Mouse (Mus musculus) left cerebral cortex, postnatal 36 days (tissue): Measurements from ENCODE around the gene Adk. TPM values are rescaled to one million over a fixed set of nuclear protein-coding genes. Genes with fewer than 3 reads are reported as not detected.
A peak's percentile ranks its signal among the peaks of the same experiment; 100 is the strongest.

Source experiments
- DNase-seq, 2 experiments: peaks; one replicate each; pipeline ENCODE4 v3.0.0; 2021 to 2022; ENCODE audit warnings: low spot score in 2 of 2, mixed read lengths in 1 of 2
- intact Hi-C: fragments of 180-260 bp; cut with DNase I; formaldehyde crosslinking; loops from one replicate; pipeline ENCODE4 v1.15.1; 2025
- total RNA-seq, 2 experiments: library from RNA; stranded (reverse); gene quantifications; 2 replicates each; pipeline ENCODE4 v1.2.3; 2021

Adk gene
- total RNA-seq: 10 to 100 TPM; 63.6 to 66.2 TPM

- DNase-seq: peak; percentile 92 to 96
- intact Hi-C loops: loop anchor here (5.0 kb wide), 1 partner anchor 55 kb away; no protein-coding TSS in a partner anchor
Measured at GRCm38 (mm10) chr14:21052112-21052780, at the start of gene Adk, which contains the start of gene Ap3m1. TSS of gene Adk (plus strand) at chr14:21052574. TSS of gene Ap3m1 (minus strand) at chr14:21052508.

GRCm38 (mm10) chr14:21013800-21014334 lies 38.5 kb upstream of the Adk start:
- intact Hi-C loops: loop anchor here (10.0 kb wide), 1 partner anchor 249 kb away; no protein-coding TSS in a partner anchor
- no peak for DNase-seq

GRCm38 (mm10) chr14:21017871-21018270 lies 34.5 kb upstream of the Adk start:
- intact Hi-C loops: loop anchor here (10.0 kb wide), 1 partner anchor 253 kb away; no protein-coding TSS in a partner anchor
- no peak for DNase-seq

- DNase-seq: no peak
- intact Hi-C loops: loop anchor here (10.0 kb wide), 1 partner anchor 254 kb away; no protein-coding TSS in a partner anchor
Measured at GRCm38 (mm10) chr14:21018977-21019376, 33.4 kb upstream of the Adk start.

GRCm38 (mm10) chr14:21020435-21020834 lies 31.9 kb upstream of the Adk start:
- intact Hi-C loops: no loop called here
- peak in 1 of 2 experiments; percentile 29 for DNase-seq

- intact Hi-C loops: no loop called here
- no peak for DNase-seq
Measured at GRCm38 (mm10) chr14:21027542-21027941, 24.8 kb upstream of the Adk start.

GRCm38 (mm10) chr14:21029025-21029659 lies 23.2 kb upstream of the Adk start:
- peak; percentile 39 to 58 for DNase-seq
- intact Hi-C loops: no loop called here

- intact Hi-C loops: no loop called here
- DNase-seq: no peak
Measured at GRCm38 (mm10) chr14:21031783-21032511, 20.4 kb upstream of the Adk start.

- no peak for DNase-seq
- intact Hi-C loops: no loop called here
Measured at GRCm38 (mm10) chr14:21034271-21034670, 18.1 kb upstream of the Adk start.

GRCm38 (mm10) chr14:21034791-21035190 lies 17.6 kb upstream of the Adk start:
- DNase-seq: no peak
- intact Hi-C loops: no loop called here

- DNase-seq: no peak
- intact Hi-C loops: no loop called here
Measured at GRCm38 (mm10) chr14:21039077-21039476, 13.3 kb upstream of the Adk start.

GRCm38 (mm10) chr14:21039623-21040022 lies 12.8 kb upstream of the Adk start:
- DNase-seq: no peak
- intact Hi-C loops: no loop called here

- intact Hi-C loops: no loop called here
- no peak for DNase-seq
Measured at GRCm38 (mm10) chr14:21047840-21048239, 4.5 kb upstream of the Adk start.

- intact Hi-C loops: no loop called here
- DNase-seq: no peak
Measured at GRCm38 (mm10) chr14:21048879-21049278, 3.5 kb upstream of the Adk start.

GRCm38 (mm10) chr14:21050734-21051133 lies 1.6 kb upstream of the Adk start:
- intact Hi-C loops: loop anchor here (5.0 kb wide), 1 partner anchor 57 kb away; no protein-coding TSS in a partner anchor
- no peak for DNase-seq

- no peak for DNase-seq
- intact Hi-C loops: loop anchor here (5.0 kb wide), 1 partner anchor 56 kb away; no protein-coding TSS in a partner anchor
Measured at GRCm38 (mm10) chr14:21051380-21052111, 828 bp upstream of the Adk start.

- no peak for DNase-seq
- intact Hi-C loops: loop anchor here (5.0 kb wide), 1 partner anchor 55 kb away; no protein-coding TSS in a partner anchor
Measured at GRCm38 (mm10) chr14:21052781-21053130, 382 bp downstream of the Adk start.

- intact Hi-C loops: loop anchor here (5.0 kb wide), 1 partner anchor 54 kb away; no protein-coding TSS in a partner anchor
- DNase-seq: no peak
Measured at GRCm38 (mm10) chr14:21053151-21053550, 777 bp downstream of the Adk start.

GRCm38 (mm10) chr14:21053586-21053985 lies 1.2 kb downstream of the Adk start:
- intact Hi-C loops: loop anchor here (5.0 kb wide), 1 partner anchor 54 kb away; no protein-coding TSS in a partner anchor

More at GRCm38 (mm10) chr14:21053586-21053985, 1.2 kb downstream of the Adk start:
- DNase-seq: no peak
